Mouse (Mus musculus): ENCODE results near the gene Snx9. TPM values are rescaled to one million over a fixed set of nuclear protein-coding genes. Genes with fewer than 3 reads are reported as not detected.

Snx9 gene
- total and polyA plus RNA-seq, 2 experiments from 2014 or later: 5.6 to 8.7 TPM

DNA sequence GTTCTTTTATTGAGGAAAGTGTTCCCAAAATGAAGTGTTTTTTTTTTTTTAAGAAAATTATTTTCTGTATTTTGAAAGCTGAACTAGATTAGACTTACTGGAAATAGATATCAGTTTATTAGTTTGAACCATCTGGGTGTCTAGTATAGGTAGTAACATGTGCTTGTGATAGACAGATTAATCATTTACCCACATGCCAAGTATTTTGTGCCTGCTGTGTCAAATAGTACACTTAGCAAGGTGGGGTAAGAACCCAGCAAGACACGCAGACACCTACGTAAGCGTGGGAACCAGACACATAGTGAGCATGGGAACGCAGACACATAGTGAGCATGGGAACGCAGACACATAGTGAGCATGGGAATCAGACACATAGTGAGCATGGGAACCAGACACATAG is 22.6 kb downstream of the Snx9 start:
- WGBS: 96% methylated on average over 5 of the region's 5 CpGs
- Histone ChIP-seq H3K4me3 (ENCODE audit: low read depth, low read length) (no peak overlapping the region), H3K27me3 (ENCODE audit: insufficient read depth, low read length) (no peaks in the 10 kb centered on the region), H3K9me3 (ENCODE audit: low read length) (no peaks in the 10 kb centered on the region), H3K27ac (ENCODE audit: low read depth, low read length) (no peak overlapping the region), H3K4me1 (ENCODE audit: insufficient read depth) (no peaks in the 10 kb centered on the region), H3K4me2 (ENCODE audit: low read depth) (no peak overlapping the region), H3K9ac (no peak overlapping the region), H3K36me3 (ENCODE audit: insufficient read depth) (no peaks in the 10 kb centered on the region)
- no peak for TF ChIP-seq CTCF (IDR thresholded peaks at IDR 0.05; ENCODE audit: low read depth)
- DNase-seq: no peak
- no peak for ATAC-seq

DNA sequence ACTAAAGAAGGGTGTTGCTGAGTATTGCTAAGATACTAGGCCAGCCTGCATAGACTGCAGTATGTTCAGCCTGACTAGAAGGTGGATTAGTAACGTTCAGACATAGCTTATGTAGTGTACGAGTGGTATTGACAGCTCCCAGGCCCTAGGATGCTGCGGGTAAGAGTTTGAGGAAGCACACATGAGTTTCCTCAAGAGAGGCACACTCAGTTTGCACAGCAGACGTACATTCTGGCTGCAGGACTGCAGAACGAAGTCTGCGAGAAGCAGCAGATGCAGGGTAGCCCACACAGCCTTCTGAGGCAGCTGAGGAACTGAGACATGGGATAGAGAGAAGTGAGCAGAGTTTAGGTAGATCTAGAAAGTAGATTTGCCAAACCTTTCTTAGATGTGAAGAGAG is 26.3 kb downstream of the Snx9 start:
- ATAC-seq (no peak), DNase-seq (no peak)
- no peak overlapping the region for H3K9ac ChIP-seq
- H3K4me2 ChIP-seq (ENCODE audit: low read depth): no peak overlapping the region
- no peaks in the 10 kb centered on the region for H3K4me1 ChIP-seq (ENCODE audit: insufficient read depth)
- no peak overlapping the region for H3K27ac ChIP-seq (ENCODE audit: low read depth, low read length)
- TF ChIP-seq CTCF (IDR thresholded peaks at IDR 0.05; ENCODE audit: low read depth): no peak
- H3K4me3 ChIP-seq (ENCODE audit: low read depth, low read length): no peak overlapping the region
- H3K27me3 ChIP-seq (ENCODE audit: insufficient read depth, low read length): no peaks in the 10 kb centered on the region
- H3K9me3 ChIP-seq (ENCODE audit: low read length): no peaks in the 10 kb centered on the region
- WGBS: 87% methylated on average over 6 of the region's 6 CpGs
- H3K36me3 ChIP-seq (ENCODE audit: insufficient read depth): no peaks in the 10 kb centered on the region

DNA sequence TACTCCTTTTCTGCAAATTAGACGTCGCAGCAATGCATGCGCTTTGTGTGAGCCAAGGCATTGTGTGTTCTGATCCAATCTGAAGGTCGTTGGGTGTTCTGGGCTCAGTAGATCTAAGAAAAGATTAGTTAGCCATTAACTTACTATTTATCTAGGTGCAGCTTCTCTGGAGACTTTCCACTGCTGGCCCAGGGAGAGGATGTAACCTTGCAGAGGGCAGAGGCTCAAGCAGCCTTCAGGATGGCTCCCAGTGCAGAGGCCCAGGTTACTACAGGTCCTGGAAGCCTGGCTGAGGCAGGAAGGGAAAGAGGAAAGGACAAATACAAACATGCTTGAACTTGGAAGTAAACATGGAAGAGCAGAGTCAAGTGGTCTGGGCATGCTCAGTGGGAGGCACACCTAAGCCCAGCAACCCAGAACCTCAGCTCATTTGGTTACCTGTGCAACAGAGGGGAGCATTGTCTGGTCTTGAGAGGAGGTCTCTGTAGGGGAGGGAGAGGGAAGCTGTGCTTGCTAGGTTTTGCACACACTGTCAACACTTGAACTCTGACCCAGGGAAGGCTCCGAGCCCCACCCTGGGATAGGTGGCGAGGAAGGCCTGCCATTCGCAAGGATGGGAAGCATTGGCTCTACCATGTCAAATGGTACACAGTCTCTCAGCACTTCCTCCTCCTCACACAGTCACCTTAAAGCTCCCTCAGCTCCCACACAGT is 27.3 kb downstream of the Snx9 start:
- DNase-seq (no peak), ATAC-seq (no peak)
- TF ChIP-seq CTCF (IDR thresholded peaks at IDR 0.05; ENCODE audit: low read depth): no peak
- Histone ChIP-seq H3K27me3 (ENCODE audit: insufficient read depth, low read length) (no peaks in the 10 kb centered on the region), H3K4me3 (ENCODE audit: low read depth, low read length) (no peak overlapping the region), H3K4me1 (ENCODE audit: insufficient read depth) (no peaks in the 10 kb centered on the region), H3K27ac (ENCODE audit: low read depth, low read length) (no peak overlapping the region), H3K9ac (no peak overlapping the region), H3K9me3 (ENCODE audit: low read length) (no peaks in the 10 kb centered on the region), H3K4me2 (ENCODE audit: low read depth) (no peak overlapping the region), H3K36me3 (ENCODE audit: insufficient read depth) (no peaks in the 10 kb centered on the region)
- WGBS: 83% methylated on average over 7 of the region's 7 CpGs

DNA sequence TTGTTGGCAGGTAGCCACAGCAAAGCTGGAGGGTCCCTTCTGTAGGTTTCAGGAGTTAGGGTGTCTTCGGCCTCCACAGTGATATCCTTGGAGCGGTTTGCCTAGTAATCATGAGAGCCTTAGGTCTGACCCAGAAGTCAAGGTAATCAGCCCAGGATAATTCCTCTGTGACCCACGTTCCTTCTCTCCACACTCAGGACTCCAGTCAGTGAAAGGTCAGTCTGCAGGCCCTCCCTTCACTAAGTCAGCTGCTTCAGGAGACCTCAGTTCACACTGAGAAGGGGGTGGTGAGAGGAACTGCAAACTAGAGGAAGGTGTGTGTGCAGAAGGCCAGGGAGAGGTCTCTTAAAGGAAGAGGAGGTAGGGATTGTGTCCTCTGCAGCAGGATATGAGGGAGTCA is 28.3 kb downstream of the Snx9 start:
- no peak for DNase-seq

DNA sequence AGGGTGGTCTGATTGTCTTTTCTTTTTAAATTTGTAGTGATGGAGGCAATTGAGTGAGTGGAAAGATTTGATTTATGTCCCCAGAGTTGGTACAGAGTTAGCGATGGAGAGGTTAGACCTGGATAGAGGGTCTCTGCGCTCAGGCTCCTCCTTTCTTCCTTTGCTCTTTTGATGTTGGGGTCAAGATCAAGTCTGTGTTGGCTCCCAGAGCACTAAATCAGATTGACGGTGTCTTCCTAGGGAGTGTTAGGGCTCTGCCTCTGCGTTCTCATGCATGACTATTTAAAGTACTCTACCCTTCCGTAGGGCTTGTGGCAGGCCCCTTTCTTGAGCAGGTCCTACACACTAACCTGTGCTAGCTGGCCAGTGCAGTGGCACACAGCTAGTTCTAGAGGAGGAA is 28.9 kb downstream of the Snx9 start:
- Histone ChIP-seq H3K27ac (ENCODE audit: low read depth, low read length) (no peak overlapping the region), H3K36me3 (ENCODE audit: insufficient read depth) (no peaks in the 10 kb centered on the region), H3K4me1 (ENCODE audit: insufficient read depth) (no peaks in the 10 kb centered on the region), H3K4me2 (ENCODE audit: low read depth) (no peak overlapping the region), H3K9ac (no peak overlapping the region), H3K9me3 (ENCODE audit: low read length) (no peaks in the 10 kb centered on the region), H3K4me3 (ENCODE audit: low read depth, low read length) (no peak overlapping the region), H3K27me3 (ENCODE audit: insufficient read depth, low read length) (no peaks in the 10 kb centered on the region)
- no peak for ATAC-seq
- WGBS: 92% methylated on average over 5 of the region's 5 CpGs
- DNase-seq: no peak
- no peak for TF ChIP-seq CTCF (IDR thresholded peaks at IDR 0.05; ENCODE audit: low read depth)

More for the DNA sequence above, 28.3 kb downstream of the Snx9 start:
- Histone ChIP-seq H3K4me2 (ENCODE audit: low read depth) (no peak overlapping the region), H3K27me3 (ENCODE audit: insufficient read depth, low read length) (no peaks in the 10 kb centered on the region), H3K27ac (ENCODE audit: low read depth, low read length) (no peak overlapping the region), H3K36me3 (ENCODE audit: insufficient read depth) (no peaks in the 10 kb centered on the region), H3K9me3 (ENCODE audit: low read length) (no peaks in the 10 kb centered on the region), H3K4me3 (ENCODE audit: low read depth, low read length) (no peak overlapping the region), H3K9ac (no peak overlapping the region), H3K4me1 (ENCODE audit: insufficient read depth) (no peaks in the 10 kb centered on the region)
- ATAC-seq: no peak
- TF ChIP-seq CTCF (IDR thresholded peaks at IDR 0.05; ENCODE audit: low read depth): no peak
- 87% methylated on average over 3 of the region's 3 CpGs for WGBS

DNA sequence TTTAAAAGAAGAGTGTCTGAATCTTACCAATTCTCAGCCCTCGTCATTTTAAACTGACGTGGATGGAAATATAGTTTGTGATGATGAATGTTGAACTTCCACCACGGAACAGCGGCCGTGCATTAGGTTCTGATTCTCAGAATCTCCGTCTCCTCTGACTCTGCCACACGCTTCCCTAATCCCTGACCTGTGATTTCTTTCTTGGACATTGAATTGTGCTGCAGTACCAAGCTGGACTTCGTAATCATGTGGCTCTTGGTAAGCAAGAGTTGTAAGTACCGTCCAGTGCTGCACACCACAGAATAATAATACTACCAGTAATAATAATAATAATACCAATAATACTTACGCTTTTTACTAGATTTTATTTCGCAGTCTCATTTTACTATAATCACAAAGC is 29.6 kb downstream of the Snx9 start:
- Histone ChIP-seq H3K4me2 (ENCODE audit: low read depth) (no peak overlapping the region), H3K27ac (ENCODE audit: low read depth, low read length) (no peak overlapping the region), H3K27me3 (ENCODE audit: insufficient read depth, low read length) (no peaks in the 10 kb centered on the region), H3K36me3 (ENCODE audit: insufficient read depth) (no peaks in the 10 kb centered on the region), H3K4me3 (ENCODE audit: low read depth, low read length) (no peak overlapping the region), H3K4me1 (ENCODE audit: insufficient read depth) (no peaks in the 10 kb centered on the region), H3K9ac (no peak overlapping the region), H3K9me3 (ENCODE audit: low read length) (no peaks in the 10 kb centered on the region)
- ATAC-seq (no peak), DNase-seq (no peak)
- 93% methylated on average over 11 of the region's 11 CpGs for WGBS
- no peak for TF ChIP-seq CTCF (IDR thresholded peaks at IDR 0.05; ENCODE audit: low read depth)

DNA sequence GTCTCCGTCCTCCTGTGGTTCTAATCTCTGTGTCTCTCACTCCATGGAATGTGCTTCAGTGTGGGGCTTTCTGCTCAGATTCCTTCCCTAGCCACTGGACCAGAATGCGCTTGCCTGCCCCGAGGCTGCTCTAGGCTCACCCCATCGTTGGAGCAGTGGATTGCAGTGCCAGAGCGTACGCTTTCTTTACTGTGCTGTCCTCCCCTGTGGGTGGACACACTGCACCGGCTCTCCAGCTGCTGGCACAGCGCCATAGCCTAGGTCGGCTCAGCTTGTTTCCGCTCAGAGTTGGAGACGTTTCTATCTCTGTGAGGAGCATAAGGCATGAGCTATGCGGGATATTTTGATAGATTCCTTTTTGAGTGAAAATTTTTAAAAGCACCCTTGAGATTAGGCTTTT is 31.4 kb downstream of the Snx9 start:
- no peaks in the 10 kb centered on the region for H3K27me3 ChIP-seq (ENCODE audit: insufficient read depth, low read length)
- H3K4me2 ChIP-seq (ENCODE audit: low read depth): no peak overlapping the region
- no peaks in the 10 kb centered on the region for H3K9me3 ChIP-seq (ENCODE audit: low read length)
- 40% methylated on average over 12 of the region's 12 CpGs for WGBS
- ATAC-seq (peak; percentile 43), DNase-seq (no peak)
- H3K36me3 ChIP-seq (ENCODE audit: insufficient read depth): no peaks in the 10 kb centered on the region
- 0 out of 2 replicates have a peak, but pooled peaks have one; percentile 4 for TF ChIP-seq CTCF (IDR thresholded peaks at IDR 0.05; ENCODE audit: low read depth)
- no peaks in the 10 kb centered on the region for H3K4me1 ChIP-seq (ENCODE audit: insufficient read depth)
- no peak overlapping the region for H3K27ac ChIP-seq (ENCODE audit: low read depth, low read length)
- H3K4me3 ChIP-seq (ENCODE audit: low read depth, low read length): no peak overlapping the region
- no peak overlapping the region for H3K9ac ChIP-seq

Measured in forebrain, postnatal 0 days (tissue).